Mouse (Mus musculus) hindbrain, embryonic 15.5 days (tissue): ENCODE measurements around the gene Cldn3. TPM values are rescaled to one million over a fixed set of nuclear protein-coding genes. Genes with fewer than 3 reads are reported as not detected.

Source experiments
- ATAC-seq: fragments of 200-750 bp; cut with Nextera tagmentation; 2 replicates; pipeline ENCODE4 v1.8.0; 2017; ENCODE audit warnings: low read depth, moderate number of reproducible peaks, moderate TSS enrichment; ENCODE audit not compliant: low FRiP score
- H3K27ac ChIP-seq: fragments of 300-500 bp; sonication (generic); replicated peaks from 2 replicates; pipeline ENCODE4 v1.5.1; 2015; ENCODE audit warnings: mild to moderate bottlenecking, inconsistent platforms
- H3K27me3 ChIP-seq: fragments of 300-500 bp; sonication (generic); 2 replicates; pipeline ENCODE4 v1.6.1; 2015; ENCODE audit warnings: control low read depth, inconsistent platforms
- H3K36me3 ChIP-seq: fragments of 300-500 bp; sonication (generic); 2 replicates; pipeline ENCODE4 v1.6.1; 2015; ENCODE audit warnings: control low read depth, inconsistent platforms
- H3K4me1 ChIP-seq: fragments of 300-500 bp; sonication (generic); replicated peaks from 2 replicates; pipeline ENCODE4 v1.6.1; 2015; ENCODE audit warnings: control low read depth, inconsistent platforms
- H3K4me2 ChIP-seq: fragments of 300-500 bp; sonication (generic); 2 replicates; pipeline ENCODE4 v1.6.1; 2015; ENCODE audit warnings: moderate library complexity, mild to moderate bottlenecking, inconsistent platforms
- H3K4me3 ChIP-seq: fragments of 300-500 bp; sonication (generic); 2 replicates; pipeline ENCODE4 v1.5.1; 2015; ENCODE audit warnings: mild to moderate bottlenecking, inconsistent platforms
- H3K9ac ChIP-seq: fragments of 300-500 bp; sonication (generic); 2 replicates; pipeline ENCODE4 v1.6.1; 2015; ENCODE audit warnings: inconsistent platforms
- H3K9me3 ChIP-seq: fragments of 300-500 bp; sonication (generic); 2 replicates; pipeline ENCODE4 v1.6.1; 2016; ENCODE audit warnings: control low read depth, inconsistent platforms
- WGBS: fragments of 180-500 bp; shearing (Covaris S2); methylation state at CpG from one replicate; pipeline ENCODE4 v1.1.7; 2015; 5-methylcytosine and 5-hydroxymethylcytosine counted together
- polyA plus RNA-seq: library from polyadenylated mRNA; unstranded; fragments of >200 nt; fragmentation: Nextera tagmentation; extraction: Ambion mirVana; gene quantifications from 2 replicates; pipeline ENCODE4 v1.2.1, GENCODE M21; 2015

Cldn3 gene
- polyA plus RNA-seq, 1 experiment from 2014 or later, result 2.8 TPM

GRCm38 (mm10) chr5:135009590-135010319 lies 23.7 kb downstream of the Cldn3 start:
- peak; percentile 87 for ATAC-seq
- Histone ChIP-seq H3K4me3 (peak overlapping the region; percentile 86), H3K27me3 (no peaks in the 10 kb centered on the region), H3K4me2 (peak overlapping the region; percentile 86), H3K9me3 (no peaks in the 10 kb centered on the region), H3K9ac (peak overlapping the region; percentile 71), H3K27ac (peak overlapping the region; percentile 100), H3K4me1 (peaks cover 34% of the 10 kb centered on the region), H3K36me3 (no peaks in the 10 kb centered on the region)
- WGBS, result 1% methylated on average over 37 of the region's 37 CpGs

GRCm38 (mm10) chr5:135010320-135010709 lies 24.3 kb downstream of the Cldn3 start:
- Histone ChIP-seq H3K9me3 (no peaks in the 10 kb centered on the region), H3K4me3 (peak overlapping the region; percentile 86), H3K9ac (peak overlapping the region; percentile 71), H3K27ac (peak overlapping the region; percentile 100), H3K4me2 (peak overlapping the region; percentile 86), H3K36me3 (no peaks in the 10 kb centered on the region), H3K4me1 (peaks cover 34% of the 10 kb centered on the region), H3K27me3 (no peaks in the 10 kb centered on the region)
- 59% methylated on average over 7 of the region's 7 CpGs for WGBS
- no peak for ATAC-seq

GRCm38 (mm10) chr5:135010841-135011743 lies 25.1 kb downstream of the Cldn3 start:
- no peak for ATAC-seq
- Histone ChIP-seq H3K27ac (no peak overlapping the region), H3K4me2 (peak overlapping the region; percentile 86), H3K36me3 (no peaks in the 10 kb centered on the region), H3K4me1 (peaks cover 34% of the 10 kb centered on the region), H3K9me3 (no peaks in the 10 kb centered on the region), H3K27me3 (no peaks in the 10 kb centered on the region), H3K4me3 (no peak overlapping the region), H3K9ac (no peak overlapping the region)
- WGBS, result 86% methylated on average over 25 of the region's 25 CpGs

- ATAC-seq, result no peak
- H3K27ac ChIP-seq, result no peak overlapping the region; the same call in 1 of the 2 replicates
- WGBS, result 20% methylated on average over 26 of the region's 26 CpGs
Observed at GRCm38 (mm10) chr5:135011809-135012613, 26.0 kb downstream of the Cldn3 start.

GRCm38 (mm10) chr5:135012671-135013441 lies 26.8 kb downstream of the Cldn3 start:
- no peak overlapping the region for H3K27ac ChIP-seq
- no peaks in the 10 kb centered on the region for H3K9me3 ChIP-seq
- H3K9ac ChIP-seq, result no peak overlapping the region
- H3K4me2 ChIP-seq, result peak overlapping the region; percentile 41
- 0 out of 2 replicates have a peak overlapping the region, but pooled peaks have one; percentile 5 for H3K4me3 ChIP-seq
- ATAC-seq, result no peak
- no peaks in the 10 kb centered on the region for H3K27me3 ChIP-seq
- 5% methylated on average over 16 of the region's 16 CpGs for WGBS
- peaks cover 32% of the 10 kb centered on the region for H3K4me1 ChIP-seq
- H3K36me3 ChIP-seq, result no peaks in the 10 kb centered on the region

More at GRCm38 (mm10) chr5:135011809-135012613, 26.0 kb downstream of the Cldn3 start:
- no peaks in the 10 kb centered on the region for H3K36me3 ChIP-seq
- peak overlapping the region; percentile 41 for H3K4me2 ChIP-seq
- peaks cover 34% of the 10 kb centered on the region for H3K4me1 ChIP-seq
- peak overlapping the region; percentile 14; the same call in 1 of the 2 replicates for H3K9ac ChIP-seq
- peak overlapping the region; percentile 5; the same call in 1 of the 2 replicates for H3K4me3 ChIP-seq
- H3K27me3 ChIP-seq, result no peaks in the 10 kb centered on the region
- no peaks in the 10 kb centered on the region for H3K9me3 ChIP-seq

GRCm38 (mm10) chr5:135015497-135015896 lies 29.5 kb downstream of the Cldn3 start:
- no peak for ATAC-seq
- 16% methylated on average over 7 of the region's 7 CpGs for WGBS
- H3K4me2 ChIP-seq, result no peak overlapping the region

GRCm38 (mm10) chr5:135016224-135016759 lies 30.3 kb downstream of the Cldn3 start:
- no peak overlapping the region for H3K4me2 ChIP-seq
- H3K27me3 ChIP-seq, result no peaks in the 10 kb centered on the region
- no peak for ATAC-seq
- peaks cover 19% of the 10 kb centered on the region for H3K4me1 ChIP-seq
- no peaks in the 10 kb centered on the region for H3K36me3 ChIP-seq
- no peak overlapping the region for H3K4me3 ChIP-seq
- no peak overlapping the region for H3K9ac ChIP-seq
- H3K9me3 ChIP-seq, result no peaks in the 10 kb centered on the region
- H3K27ac ChIP-seq, result no peak overlapping the region
- 54% methylated on average over 4 of the region's 4 CpGs for WGBS

More at GRCm38 (mm10) chr5:135015497-135015896, 29.5 kb downstream of the Cldn3 start:
- no peak overlapping the region for H3K4me3 ChIP-seq
- H3K36me3 ChIP-seq, result no peaks in the 10 kb centered on the region
- H3K9ac ChIP-seq, result no peak overlapping the region
- no peak overlapping the region for H3K27ac ChIP-seq
- no peaks in the 10 kb centered on the region for H3K27me3 ChIP-seq
- no peaks in the 10 kb centered on the region for H3K9me3 ChIP-seq
- peaks cover 24% of the 10 kb centered on the region for H3K4me1 ChIP-seq

- ATAC-seq, result peak; percentile 75
- 50% methylated on average over 6 of the region's 6 CpGs for WGBS
Observed at GRCm38 (mm10) chr5:135021814-135022213, 35.8 kb downstream of the Cldn3 start.

GRCm38 (mm10) chr5:135023344-135024173 lies 37.5 kb downstream of the Cldn3 start, which contains the start of gene Stx1a:
Stx1a (plus strand) TSS chr5:135023482.
- Histone ChIP-seq H3K36me3 (no peaks in the 10 kb centered on the region), H3K27ac (peak within 1 kb of the TSS; percentile 45), H3K4me3 (peak within 1 kb of the TSS; percentile 83), H3K9me3 (no peaks in the 10 kb centered on the region), H3K27me3 (no peaks in the 10 kb centered on the region), H3K9ac (peak within 1 kb of the TSS; percentile 83), H3K4me1 (peaks cover 44% of the 10 kb centered on the region), H3K4me2 (peak within 1 kb of the TSS; percentile 98)
- under 1% methylated on average over 61 of the region's 61 CpGs for WGBS
- peak; percentile 91 for ATAC-seq

More at GRCm38 (mm10) chr5:135021814-135022213, 35.8 kb downstream of the Cldn3 start:
- Histone ChIP-seq H3K9ac (no peak overlapping the region), H3K27ac (peak overlapping the region; percentile 39; the same call in 1 of the 2 replicates), H3K27me3 (no peaks in the 10 kb centered on the region), H3K4me3 (no peak overlapping the region), H3K36me3 (no peaks in the 10 kb centered on the region), H3K9me3 (no peaks in the 10 kb centered on the region), H3K4me2 (no peak overlapping the region), H3K4me1 (peaks cover 41% of the 10 kb centered on the region)

GRCm38 (mm10) chr5:135024665-135025224 lies 38.7 kb downstream of the Cldn3 start:
- H3K9ac ChIP-seq, result peak overlapping the region; percentile 83; the same call in 1 of the 2 replicates
- 74% methylated on average over 11 of the region's 11 CpGs for WGBS
- ATAC-seq, result no peak
- no peaks in the 10 kb centered on the region for H3K27me3 ChIP-seq
- peak overlapping the region; percentile 83 for H3K4me3 ChIP-seq
- no peaks in the 10 kb centered on the region for H3K36me3 ChIP-seq
- H3K9me3 ChIP-seq, result no peaks in the 10 kb centered on the region
- peaks cover 54% of the 10 kb centered on the region for H3K4me1 ChIP-seq
- H3K4me2 ChIP-seq, result peak overlapping the region; percentile 98
- no peak overlapping the region for H3K27ac ChIP-seq
